ENCODE assay signal across 8 mouse cellular contexts in genomic region chr17:15372931-15373652, GRCm38 (mm10). TPM values are rescaled to one million over a fixed set of nuclear protein-coding genes. Genes with fewer than 3 reads are reported as not detected.
A peak's percentile ranks its signal among the peaks of the same experiment; 100 is the strongest.
DNase-seq lines count a peak whose midpoint lies in the region; ATAC-seq lines count a peak whose summit lies in the region.

No protein-coding gene starts in this region.

- no peaks in the 10 kb centered on the region for H3K9me3 ChIP-seq in embryonic facial prominence, embryonic 12.5 days
- H3K9me3 ChIP-seq in forebrain, embryonic 14.5 days (replicated peaks; ENCODE audit: control insufficient read depth, low read length): no peaks in the 10 kb centered on the region
- no peaks in the 10 kb centered on the region for H3K9me3 ChIP-seq in hindbrain, embryonic 16.5 days (ENCODE audit: control insufficient read depth, low read length)
- no peaks in the 10 kb centered on the region for H3K9me3 ChIP-seq in midbrain, embryonic 10.5 days (replicated peaks)

- 52% methylated on average over 15 of the region's 15 CpGs for WGBS in embryonic facial prominence, embryonic 12.5 days
- WGBS in forebrain, embryonic 14.5 days: 44% methylated on average over 15 of the region's 15 CpGs
- 52% methylated on average over 15 of the region's 15 CpGs for WGBS in hindbrain, embryonic 16.5 days
- WGBS in midbrain, embryonic 10.5 days: 64% methylated on average over 15 of the region's 15 CpGs

- ATAC-seq in embryonic facial prominence, embryonic 12.5 days (ENCODE audit: insufficient number of reproducible peaks, insufficient read depth, low FRiP score, low TSS enrichment): no peak
- no peak for ATAC-seq in forebrain, embryonic 14.5 days
- no peak for ATAC-seq in hindbrain, embryonic 16.5 days
- no peak for ATAC-seq in granulocyte monocyte progenitor cell, adult 5-6 weeks (replicated peaks; ENCODE audit: poor library complexity, severe bottlenecking)

- H3K4me1 ChIP-seq in embryonic facial prominence, embryonic 12.5 days: peaks cover 31% of the 10 kb centered on the region
- peaks cover 42% of the 10 kb centered on the region for H3K4me1 ChIP-seq in forebrain, embryonic 14.5 days (ENCODE audit: control insufficient read depth, insufficient read depth, low read length)
- peaks cover 38% of the 10 kb centered on the region for H3K4me1 ChIP-seq in hindbrain, embryonic 16.5 days (ENCODE audit: control insufficient read depth, insufficient read depth, low read depth, low read length)
- peaks cover 97% of the 10 kb centered on the region for H3K4me1 ChIP-seq in midbrain, embryonic 10.5 days

- intact Hi-C loops in gastrocnemius, postnatal 14 days (cut with DNase I; ENCODE audit: low total_unique reads): loop anchor here (10.0 kb wide), 1 partner anchor 188 kb away; no protein-coding TSS in a partner anchor

- no peak overlapping the region for H3K9ac ChIP-seq in embryonic facial prominence, embryonic 12.5 days
- peak overlapping the region; percentile 96 for H3K9ac ChIP-seq in forebrain, embryonic 14.5 days (ENCODE audit: low read length)
- peak overlapping the region; percentile 47 for H3K9ac ChIP-seq in hindbrain, embryonic 16.5 days (ENCODE audit: low read depth, low read length)

- H3K36me3 ChIP-seq in embryonic facial prominence, embryonic 12.5 days: no peaks in the 10 kb centered on the region
- peaks cover 48% of the 10 kb centered on the region for H3K36me3 ChIP-seq in forebrain, embryonic 14.5 days (ENCODE audit: control insufficient read depth, insufficient read depth, low read length)
- H3K36me3 ChIP-seq in hindbrain, embryonic 16.5 days (ENCODE audit: control insufficient read depth, insufficient read depth, low read length): peaks cover 17% of the 10 kb centered on the region
- H3K36me3 ChIP-seq in midbrain, embryonic 10.5 days: peaks cover 64% of the 10 kb centered on the region

- DNase-seq in forebrain, embryonic 14.5 days (ENCODE audit: low spot score): no peak
- no peak for DNase-seq in midbrain, embryonic 10.5 days (ENCODE audit: low spot score)
- DNase-seq in layer of hippocampus, adult 11-12 months (ENCODE audit: low spot score): no peak
- no peak for DNase-seq in embryo, embryonic 9.5 days (ENCODE audit: extremely low spot score)
- no peak for DNase-seq in gastrocnemius, postnatal 14 days

- H3K27ac ChIP-seq in embryonic facial prominence, embryonic 12.5 days: no peak overlapping the region
- no peak overlapping the region for H3K27ac ChIP-seq in forebrain, embryonic 14.5 days (ENCODE audit: low read depth, low read length)
- no peak overlapping the region for H3K27ac ChIP-seq in hindbrain, embryonic 16.5 days (ENCODE audit: low read depth, low read length)
- H3K27ac ChIP-seq in midbrain, embryonic 10.5 days (replicated peaks): peak overlapping the region; percentile 97

- peak overlapping the region; percentile 48; the same call in 1 of the 2 replicates for H3K4me3 ChIP-seq in embryonic facial prominence, embryonic 12.5 days
- H3K4me3 ChIP-seq in forebrain, embryonic 14.5 days (ENCODE audit: low read depth, low read length): peak overlapping the region; percentile 90
- peak overlapping the region; percentile 85 for H3K4me3 ChIP-seq in hindbrain, embryonic 16.5 days (ENCODE audit: low read length)
- peak overlapping the region; percentile 88 for H3K4me3 ChIP-seq in midbrain, embryonic 10.5 days

- H3K27me3 ChIP-seq in embryonic facial prominence, embryonic 12.5 days: peaks cover 64% of the 10 kb centered on the region
- no peaks in the 10 kb centered on the region for H3K27me3 ChIP-seq in forebrain, embryonic 14.5 days (replicated peaks; ENCODE audit: control insufficient read depth, insufficient read depth, low read length)
- H3K27me3 ChIP-seq in hindbrain, embryonic 16.5 days (replicated peaks; ENCODE audit: control insufficient read depth, insufficient read depth, low read length): no peaks in the 10 kb centered on the region
- H3K27me3 ChIP-seq in midbrain, embryonic 10.5 days (ENCODE audit: low read depth, poor library complexity, severe bottlenecking): peaks cover 61% of the 10 kb centered on the region

- H3K4me2 ChIP-seq in embryonic facial prominence, embryonic 12.5 days (replicated peaks): peak overlapping the region; percentile 29
- peak overlapping the region; percentile 92 for H3K4me2 ChIP-seq in forebrain, embryonic 14.5 days (ENCODE audit: low read length)
- H3K4me2 ChIP-seq in hindbrain, embryonic 16.5 days (ENCODE audit: low read length): peak overlapping the region; percentile 87

RNA-seq across cellular contexts. Expression of gene Dll1, which starts 3.6 kb away (rescaled TPM):
- polyA plus RNA-seq in embryonic facial prominence, embryonic 12.5 days (2016; fragmentation: Nextera tagmentation; extraction: Ambion mirVana): 9.8 and 10.1 TPM in 2 replicates
- polyA plus RNA-seq in forebrain, embryonic 14.5 days (2014; fragmentation: Nextera tagmentation; extraction: Ambion mirVana): 24.3 and 29.4 TPM in 2 replicates
- 16.3 and 17.7 TPM in 2 replicates for polyA plus RNA-seq in hindbrain, embryonic 16.5 days (2015; fragmentation: Nextera tagmentation; extraction: Ambion mirVana)
- polyA plus RNA-seq in midbrain, embryonic 10.5 days (2016; fragmentation: Nextera tagmentation; extraction: Ambion mirVana): 68.1 and 80.9 TPM in 2 replicates
- total RNA-seq in granulocyte monocyte progenitor cell, adult 5-6 weeks (2014; fragmentation: Nextera tagmentation): not detected in 2 replicates
- 0.26 TPM in 1 of 2 replicates, not detected in the other for total RNA-seq in granulocyte monocyte progenitor cell, adult 5-6 weeks (2017)
- total RNA-seq in gastrocnemius, postnatal 14 days (2021): 1 to 10 TPM; 5.6 to 6.0 TPM

RNA-seq across cellular contexts. Expression of gene Fam120b, which starts 22.9 kb away (rescaled TPM):
- polyA plus RNA-seq in embryonic facial prominence, embryonic 12.5 days (2016; fragmentation: Nextera tagmentation; extraction: Ambion mirVana): 35.7 and 36.0 TPM in 2 replicates
- polyA plus RNA-seq in forebrain, embryonic 14.5 days (2014; fragmentation: Nextera tagmentation; extraction: Ambion mirVana): 36.0 and 45.3 TPM in 2 replicates
- 45.8 and 48.0 TPM in 2 replicates for polyA plus RNA-seq in hindbrain, embryonic 16.5 days (2015; fragmentation: Nextera tagmentation; extraction: Ambion mirVana)
- 27.4 and 34.7 TPM in 2 replicates for polyA plus RNA-seq in midbrain, embryonic 10.5 days (2016; fragmentation: Nextera tagmentation; extraction: Ambion mirVana)
- 11.0 and 16.5 TPM in 2 replicates for total RNA-seq in granulocyte monocyte progenitor cell, adult 5-6 weeks (2014; fragmentation: Nextera tagmentation)
- total RNA-seq in granulocyte monocyte progenitor cell, adult 5-6 weeks (2017): 11.1 and 12.4 TPM in 2 replicates
- total RNA-seq in gastrocnemius, postnatal 14 days (2021): 1 to 10 TPM; 8.6 to 8.8 TPM

Comparison
In these comparisons a context has a peak if more than half of its experiments do, and no peak if none do; other contexts are left out.
1. H3K4me2 ChIP-seq: peak in every context shown above with its lines; median percentile 92 in forebrain, embryonic 14.5 days; 87 in hindbrain, embryonic 16.5 days; 29 in embryonic facial prominence, embryonic 12.5 days.